Mouse (Mus musculus) MEL (cell line): ENCODE measurements around the gene Iqschfp. TPM values are rescaled to one million over a fixed set of nuclear protein-coding genes. Genes with fewer than 3 reads are reported as not detected.

Experiments used
- DNase-seq: peaks from one replicate; pipeline ENCODE4 v3.0.0; 2011; ENCODE audit warnings: low read depth, low spot score
- H3K27ac ChIP-seq: 2 replicates; pipeline ENCODE4 v1.5.1; 2012; ENCODE audit warnings: low read depth, mild to moderate bottlenecking, control low read depth, low read length, moderate library complexity; ENCODE audit not compliant: control insufficient read depth
- H3K27me3 ChIP-seq, 2 experiments: fragments of 150-350 bp in 1 of 2; sonication (generic) in 1 of 2; 2 replicates each; pipeline ENCODE4 v1.6.1; 2012; ENCODE audit warnings: low read length in 2 of 2, mild to moderate bottlenecking in 2 of 2, improper control_type of control experiment in 1 of 2, moderate library complexity in 1 of 2; ENCODE audit not compliant: insufficient read depth in 2 of 2, control insufficient read depth in 1 of 2
- H3K36me3 ChIP-seq, 2 experiments: 2 replicates each; pipeline ENCODE4 v1.6.1; 2012 to 2014; ENCODE audit warnings: low read length in 2 of 2, improper control_type of control experiment in 1 of 2, inconsistent platforms in 1 of 2, mild to moderate bottlenecking in 1 of 2; ENCODE audit not compliant: insufficient read depth in 2 of 2, control insufficient read depth in 1 of 2
- H3K4me1 ChIP-seq, 2 experiments: fragments of 150-350 bp in 1 of 2; sonication (generic) in 1 of 2; 2 replicates each; pipeline ENCODE4 v1.6.1; 2012; ENCODE audit warnings: low read length in 2 of 2, improper control_type of control experiment in 1 of 2, mild to moderate bottlenecking in 1 of 2; ENCODE audit not compliant: insufficient read depth in 2 of 2, control insufficient read depth in 1 of 2
- H3K4me3 ChIP-seq, 2 experiments: fragments of 150-350 bp in 1 of 2; sonication (generic) in 1 of 2; 2 replicates each; pipeline ENCODE4 v1.5.1; 2012; ENCODE audit warnings: low read depth in 2 of 2, low read length in 2 of 2, mild to moderate bottlenecking in 2 of 2, moderate library complexity in 2 of 2, control low read depth in 1 of 2, improper control_type of control experiment in 1 of 2; ENCODE audit not compliant: control insufficient read depth in 1 of 2, insufficient read depth in 1 of 2
- H3K79me2 ChIP-seq: 2 replicates; pipeline ENCODE4 v1.6.1; 2012; ENCODE audit warnings: mild to moderate bottlenecking, low read length, moderate library complexity; ENCODE audit not compliant: control insufficient read depth, poor library complexity, insufficient read depth
- H3K9ac ChIP-seq: 2 replicates; pipeline ENCODE4 v1.6.1; 2012; ENCODE audit warnings: low read depth, mild to moderate bottlenecking, control low read depth, low read length, moderate library complexity; ENCODE audit not compliant: control insufficient read depth, poor library complexity, severe bottlenecking
- H3K9me3 ChIP-seq: fragments of 150-350 bp; sonication (generic); replicated peaks from 2 replicates; pipeline ENCODE4 v1.6.1; 2012; ENCODE audit warnings: mild to moderate bottlenecking, low read length, improper control_type of control experiment, moderate library complexity; ENCODE audit not compliant: insufficient read depth
- BHLHE40 ChIP-seq: IDR thresholded peaks from 2 replicates; pipeline ENCODE4 v1.6.1; 2012; ENCODE audit warnings: low read depth, mild to moderate bottlenecking, inconsistent platforms, low read length, improper control_type of control experiment, borderline replicate concordance
- CHD2 ChIP-seq: IDR thresholded peaks from 2 replicates; pipeline ENCODE4 v1.6.1; 2011; ENCODE audit warnings: low read length, improper control_type of control experiment
- CTCF ChIP-seq, 3 experiments: IDR thresholded peaks in 2 of 3; conservative IDR thresholded peaks in 1 of 3; 2 replicates each; pipeline ENCODE4 v1.5.1; 2011 to 2012; ENCODE audit warnings: low read length in 3 of 3, low read depth in 2 of 3, mild to moderate bottlenecking in 2 of 3, improper control_type of control experiment in 1 of 3, inconsistent platforms in 1 of 3, mixed read lengths in 1 of 3, moderate library complexity in 1 of 3; ENCODE audit not compliant: control insufficient read depth in 1 of 3, insufficient read depth in 1 of 3, poor library complexity in 1 of 3, severe bottlenecking in 1 of 3
- GATA1 ChIP-seq: IDR thresholded peaks from 2 replicates; pipeline ENCODE4 v1.6.1; 2011; ENCODE audit warnings: low read depth, low read length, improper control_type of control experiment
- MAZ ChIP-seq: IDR thresholded peaks from 2 replicates; pipeline ENCODE4 v1.6.1; 2012; ENCODE audit warnings: low read depth, mild to moderate bottlenecking, inconsistent platforms, low read length, improper control_type of control experiment
- MYC ChIP-seq: IDR thresholded peaks from 2 replicates; pipeline ENCODE4 v1.6.1; 2011; ENCODE audit warnings: low read depth, mild to moderate bottlenecking, low read length, improper control_type of control experiment, moderate library complexity
- NELFE ChIP-seq: IDR thresholded peaks from 2 replicates; pipeline ENCODE4 v1.6.1; 2011; ENCODE audit warnings: low read depth, low read length, improper control_type of control experiment
- NRF1 ChIP-seq: IDR thresholded peaks from 2 replicates; pipeline ENCODE4 v1.6.1; 2014; ENCODE audit warnings: low read depth, mild to moderate bottlenecking, inconsistent platforms, low read length, improper control_type of control experiment, moderate library complexity; ENCODE audit not compliant: poor library complexity, insufficient read depth, severe bottlenecking
- POLR2AphosphoS2 ChIP-seq: IDR thresholded peaks from 2 replicates; pipeline ENCODE4 v1.6.1; 2011; ENCODE audit warnings: low read length, improper control_type of control experiment
- RAD21 ChIP-seq: IDR thresholded peaks from 2 replicates; pipeline ENCODE4 v1.6.1; 2011; ENCODE audit warnings: mild to moderate bottlenecking, low read depth, low read length, improper control_type of control experiment
- TCF12 ChIP-seq: IDR thresholded peaks from 2 replicates; pipeline ENCODE4 v1.6.1; 2014; ENCODE audit warnings: low read depth, mild to moderate bottlenecking, inconsistent platforms, low read length, improper control_type of control experiment, moderate library complexity
- USF2 ChIP-seq, 2 experiments: IDR thresholded peaks; 2 replicates each; pipeline ENCODE4 v1.6.1; 2011 to 2012; ENCODE audit warnings: improper control_type of control experiment in 2 of 2, low read length in 2 of 2, borderline replicate concordance in 1 of 2, inconsistent platforms in 1 of 2, low read depth in 1 of 2, mild to moderate bottlenecking in 1 of 2; ENCODE audit not compliant: insufficient read depth in 1 of 2
- ZC3H11A ChIP-seq: IDR thresholded peaks from 2 replicates; pipeline ENCODE4 v1.6.1; 2012; ENCODE audit warnings: low read depth, mild to moderate bottlenecking, inconsistent platforms, low read length, improper control_type of control experiment
- ZMIZ1 ChIP-seq: IDR thresholded peaks from 2 replicates; pipeline ENCODE4 v1.6.1; 2012; ENCODE audit warnings: low read depth, mild to moderate bottlenecking, inconsistent platforms, low read length, improper control_type of control experiment, moderate library complexity
- polyA plus RNA-seq, 2 experiments: library from polyadenylated mRNA; stranded (reverse) in 1 of 2; unstranded in 1 of 2; fragments of >175 nt in 1 of 2; fragments of >200 nt in 1 of 2; gene quantifications; 2 replicates each; pipeline versions ENCODE4 v1.2.1 to v1.2.4; 2012; ENCODE audit warnings: low replicate concordance in 2 of 2, low read depth in 1 of 2; ENCODE audit not compliant: insufficient read length in 2 of 2, insufficient read depth in 1 of 2, missing spikeins in 1 of 2
- total RNA-seq: library from RNA; depleted of rRNA; stranded (reverse); fragments of 300-350 nt; gene quantifications from 2 replicates; pipeline ENCODE4 v1.2.3, GENCODE M21; 2012

Iqschfp gene
- total and polyA plus RNA-seq, 3 experiments, result not detected

DNA sequence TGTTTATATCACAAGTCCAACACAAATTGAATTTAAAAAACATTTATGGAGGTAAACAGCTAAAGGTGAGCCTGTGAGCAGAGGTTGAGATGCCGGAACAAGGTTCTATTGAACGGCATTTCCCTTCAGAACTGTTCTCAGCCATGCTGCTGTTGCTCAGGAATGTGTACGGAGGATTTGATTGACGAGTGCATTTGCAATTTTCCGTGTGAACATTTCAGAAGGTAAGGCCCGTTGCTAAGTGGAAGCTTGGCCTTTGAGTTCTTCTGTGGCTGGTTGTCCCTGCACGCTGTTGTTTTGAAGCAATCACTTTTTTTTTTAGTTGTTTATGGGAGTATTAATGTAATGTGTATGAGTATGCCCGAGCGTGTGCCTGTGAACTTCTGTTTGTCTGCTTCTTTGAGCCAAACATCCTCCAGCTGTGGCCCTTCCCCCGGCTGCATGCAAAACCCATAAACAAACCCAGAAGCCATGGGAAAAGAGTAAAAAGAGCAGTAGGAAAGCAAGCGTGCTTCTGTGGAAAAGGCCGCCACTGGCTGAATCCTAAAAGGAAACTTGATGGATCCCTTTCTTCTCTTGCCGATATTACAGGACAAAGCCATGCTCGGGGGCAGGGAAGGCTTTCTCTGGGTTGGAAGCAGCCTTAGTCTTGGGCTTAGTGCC lies 691.1 kb downstream of the Iqschfp start:
- no peak for TF ChIP-seq GATA1
- TF ChIP-seq BHLHE40, result no peak
- no peak for TF ChIP-seq CTCF (IDR thresholded peaks at IDR 0.05 in 2 of 3, conservative IDR thresholded peaks at IDR 0.05 in 1 of 3; ENCODE audit: control insufficient read depth in 1 of 3, insufficient read depth in 1 of 3, low read depth in 2 of 3, low read length in 3 of 3, poor library complexity in 1 of 3, severe bottlenecking in 1 of 3)
- no peak for TF ChIP-seq RAD21
- TF ChIP-seq NELFE, result no peak
- TF ChIP-seq ZC3H11A, result no peak
- TF ChIP-seq TCF12, result no peak
- no peak for TF ChIP-seq CHD2
- TF ChIP-seq, all 39 proteins: peak for 0
- H3K36me3 ChIP-seq, result no peaks in the 10 kb centered on the region
- H3K4me1 ChIP-seq, result no peaks in the 10 kb centered on the region
- no peak for DNase-seq
- H3K27ac ChIP-seq, result no peak overlapping the region
- H3K9ac ChIP-seq, result no peak overlapping the region
- no peak overlapping the region for H3K4me3 ChIP-seq
- H3K27me3 ChIP-seq, result no peaks in the 10 kb centered on the region
- no peaks in the 10 kb centered on the region for H3K79me2 ChIP-seq
- H3K9me3 ChIP-seq, result no peaks in the 10 kb centered on the region

DNA sequence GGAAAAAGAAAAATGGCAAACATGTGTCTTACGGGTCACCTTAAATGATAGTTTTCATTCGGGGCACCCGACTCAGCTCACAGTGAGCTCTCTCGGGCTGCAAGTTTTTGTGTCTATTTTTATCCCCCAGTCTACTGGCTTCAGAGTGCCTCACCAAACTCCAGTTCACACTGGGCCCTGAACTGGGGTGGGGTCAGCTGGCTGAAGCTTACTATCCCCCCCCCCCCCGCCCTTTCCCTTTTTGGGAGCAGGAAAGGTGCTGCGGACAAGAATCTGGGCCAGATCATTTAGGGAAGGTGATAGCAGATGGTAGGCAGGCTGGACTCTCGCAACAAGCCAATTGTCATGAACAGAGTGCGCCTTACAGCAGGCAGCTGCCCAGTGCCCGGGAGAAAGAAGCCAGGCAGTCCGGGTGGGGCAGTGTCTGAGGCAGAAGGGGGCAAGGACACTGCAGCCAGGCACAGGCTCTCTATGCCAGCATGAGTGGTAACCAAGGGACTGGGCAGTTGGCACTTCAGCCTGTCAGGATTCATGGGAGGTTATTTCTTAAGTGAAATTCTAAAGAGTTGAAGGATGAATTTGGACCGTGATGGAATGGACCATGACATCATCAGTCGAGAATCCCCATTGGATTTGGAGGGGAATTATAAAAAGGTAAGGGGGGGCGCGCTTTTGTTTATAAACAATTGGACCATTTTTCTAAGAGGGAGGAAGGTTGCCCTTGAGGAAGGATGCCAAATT lies 691.9 kb downstream of the Iqschfp start:
- TF ChIP-seq BHLHE40 (no peak), NRF1 (no peak), MYC (no peak)
- Histone ChIP-seq H3K36me3 (no peaks in the 10 kb centered on the region), H3K9ac (no peak overlapping the region)

DNA sequence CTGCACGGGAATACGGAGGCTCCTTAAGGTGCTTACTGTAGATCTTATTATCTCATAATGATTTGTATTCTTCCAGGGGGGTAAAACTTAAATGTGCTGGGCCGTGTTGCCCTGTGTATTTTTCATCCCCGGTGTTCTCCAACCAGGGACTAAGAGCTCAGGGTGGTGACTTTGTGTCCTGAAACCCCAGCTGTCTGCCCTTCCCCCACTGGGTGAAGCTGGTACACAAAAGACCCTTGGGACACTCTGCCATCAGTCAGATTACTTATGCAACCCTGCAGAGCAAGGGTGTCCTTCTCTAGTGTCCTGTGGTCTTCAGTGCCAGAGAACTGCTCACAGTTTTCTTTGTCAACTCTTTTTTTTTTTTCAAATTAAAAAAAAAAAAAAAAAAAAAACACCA lies 693.2 kb downstream of the Iqschfp start:
- H3K27ac ChIP-seq, result no peak overlapping the region
- no peak for DNase-seq
- H3K9me3 ChIP-seq, result no peaks in the 10 kb centered on the region
- no peaks in the 10 kb centered on the region for H3K4me1 ChIP-seq
- no peaks in the 10 kb centered on the region for H3K79me2 ChIP-seq
- H3K36me3 ChIP-seq, result no peaks in the 10 kb centered on the region
- H3K27me3 ChIP-seq, result no peaks in the 10 kb centered on the region
- TF ChIP-seq ZMIZ1 (no peak), POLR2AphosphoS2 (no peak), USF2 (IDR thresholded peaks at IDR 0.05; ENCODE audit: borderline replicate concordance in 1 of 2, insufficient read depth in 1 of 2, low read depth in 1 of 2, low read length in 2 of 2) (no peak), MAZ (no peak), GATA1 (no peak)
- no peak overlapping the region for H3K4me3 ChIP-seq
- H3K9ac ChIP-seq, result no peak overlapping the region

More for the DNA sequence above, 691.9 kb downstream of the Iqschfp start:
- DNase-seq, result no peak
- Histone ChIP-seq H3K9me3 (no peaks in the 10 kb centered on the region), H3K79me2 (no peaks in the 10 kb centered on the region), H3K27ac (no peak overlapping the region), H3K27me3 (no peaks in the 10 kb centered on the region), H3K4me3 (no peak overlapping the region), H3K4me1 (no peaks in the 10 kb centered on the region)
